Mouse (Mus musculus): ENCODE data around the gene Abca16. TPM values are rescaled to one million over a fixed set of nuclear protein-coding genes. Genes with fewer than 3 reads are reported as not detected.

Gene Abca16
- polyA plus RNA-seq (2012; rRNA removed): not detected in 2 replicates

DNA sequence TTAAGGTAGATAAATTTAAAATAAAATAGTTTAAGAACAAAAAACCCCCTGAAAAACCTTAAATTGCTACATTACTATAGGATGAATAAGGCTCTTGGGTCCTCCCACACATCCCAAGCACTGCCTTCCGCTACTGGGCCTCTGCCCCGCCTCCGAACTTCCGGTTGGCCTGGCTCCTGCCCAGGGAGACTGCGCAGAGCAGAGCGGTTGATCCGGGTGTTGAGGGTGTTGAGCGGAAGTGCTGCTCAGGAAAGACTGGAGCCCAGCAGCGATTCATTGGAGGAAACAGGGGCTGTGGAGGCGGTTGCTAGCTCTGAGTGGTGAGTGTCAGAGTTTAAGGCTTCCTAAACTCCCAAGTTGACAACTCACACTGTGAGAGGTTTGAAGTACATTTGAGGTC, at the start of gene Abca16:
Gene Abca16, plus strand, starts transcription at position 201 of the 400 bp plus-strand sequence.

Other genes starting within 250 kb of the Abca16 start
- gene Anks4b, start 235.8 kb upstream of the Abca16 start, polyA plus RNA-seq (2012; rRNA removed): 0.27 and 0.60 TPM in 2 replicates
- 0.49 and 0.74 TPM in 2 replicates for gene Crym, start 207.5 kb upstream of the Abca16 start, polyA plus RNA-seq (2012; rRNA removed)
- gene Abca14, start 205.7 kb upstream of the Abca16 start, polyA plus RNA-seq (2012; rRNA removed): not detected in 2 replicates
- not detected in 2 replicates for gene Abca15, start 81.0 kb upstream of the Abca16 start, polyA plus RNA-seq (2012; rRNA removed)
- 19.5 and 24.5 TPM in 2 replicates for gene Uqcrc2, start 225.5 kb downstream of the Abca16 start, polyA plus RNA-seq (2012; rRNA removed)